Mouse (Mus musculus) bone marrow macrophage, adult 2 months (primary cell): ENCODE measurements around the gene Gatad1.
A peak's percentile ranks its signal among the peaks of the same experiment; 100 is the strongest.

Experiments
- CTCF ChIP-seq: IDR thresholded peaks from 2 replicates; pipeline ENCODE4 v1.5.1; 2012; ENCODE audit warnings: low read depth, mild to moderate bottlenecking, low read length, moderate library complexity
- POLR2A ChIP-seq: IDR thresholded peaks from 2 replicates; pipeline ENCODE4 v1.6.1; 2012; ENCODE audit warnings: mild to moderate bottlenecking, low read depth, low read length, borderline replicate concordance

GRCm38 (mm10) chr5:3596399-3596766, 60.6 kb downstream of the Gatad1 start, which contains the start of gene Rbm48:
- TF ChIP-seq POLR2A, result no peak
- peak; percentile 39 for TF ChIP-seq CTCF
